Comparison of ENCODE assay signal across 32 mouse cellular contexts in the genomic region with DNA sequence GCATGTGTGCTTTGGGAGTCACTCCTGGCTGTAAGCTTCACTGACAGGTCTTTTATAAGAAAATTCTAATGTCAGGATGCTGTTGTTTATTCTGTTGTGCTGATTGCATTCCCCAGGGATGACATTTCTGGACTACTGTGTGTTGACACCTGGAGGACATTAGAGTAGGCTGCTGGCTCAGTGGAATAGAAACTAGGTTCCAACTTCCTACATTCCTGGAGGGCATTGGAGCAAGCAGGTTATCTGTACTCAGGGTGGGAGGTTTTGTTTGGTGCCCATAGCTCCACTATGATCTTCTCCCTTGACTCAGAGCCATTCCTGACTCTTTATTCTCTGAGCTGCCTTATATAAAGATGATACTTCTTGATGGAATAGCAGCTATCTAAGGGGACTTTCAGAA. TPM values are rescaled to one million over a fixed set of nuclear protein-coding genes. Genes with fewer than 3 reads are reported as not detected.
"Had no signal": no experiment of that assay in that cellular context is flagged by ENCODE, and none has a peak within 500 bp of the region (broad histone marks: within the 10 kb centered on the region; RNA-seq: fewer than 3 reads in every experiment).

No protein-coding gene starts in this region.

- H3K4me2 ChIP-seq: heart, embryonic 12.5 days; hindbrain, embryonic 12.5 days; hindbrain, embryonic 14.5 days; intestine, embryonic 15.5 days; limb, embryonic 13.5 days; limb, embryonic 15.5 days; liver, embryonic 12.5 days had no signal

- ATAC-seq: hindbrain, embryonic 16.5 days; inflammation-experienced regulatory T-cells, adult 6 months; intestine, embryonic 15.5 days; intestine, postnatal 0 days; liver, embryonic 12.5 days had no signal

- H3K9me3 ChIP-seq: heart, embryonic 12.5 days; hindbrain, embryonic 10.5 days; hindbrain, embryonic 12.5 days; intestine, embryonic 15.5 days; limb, embryonic 13.5 days; limb, embryonic 15.5 days; liver, embryonic 12.5 days had no signal

- H3K4me1 ChIP-seq: heart, embryonic 12.5 days; hindbrain, embryonic 10.5 days; hindbrain, embryonic 12.5 days; intestine, embryonic 15.5 days; limb, embryonic 13.5 days; limb, embryonic 15.5 days; liver, embryonic 12.5 days had no signal

- DNase-seq: gastrocnemius, postnatal 14 days; gastrocnemius, postnatal 36 days; heart, adult 11 months; heart, adult 2 months; heart, postnatal 10 days; heart, postnatal 4 days; kidney, adult 18-20 months; kidney, adult 9 months; kidney, postnatal 10 days; kidney, postnatal 25 days; kidney, postnatal 4 days; left cerebral cortex, postnatal 4 days had no signal

- H3K27ac ChIP-seq: heart, adult 2 months; hindbrain, embryonic 10.5 days; hindbrain, embryonic 12.5 days; hindbrain, embryonic 14.5 days; intestine, embryonic 15.5 days; layer of hippocampus, adult 2 months; limb, embryonic 13.5 days; limb, embryonic 15.5 days; liver, embryonic 12.5 days; liver, embryonic 14.5 days had no signal

- H3K9ac ChIP-seq: heart, embryonic 12.5 days; hindbrain, embryonic 12.5 days; hindbrain, embryonic 14.5 days; intestine, embryonic 15.5 days; limb, embryonic 13.5 days; limb, embryonic 15.5 days; liver, embryonic 12.5 days; liver, embryonic 14.5 days had no signal

- H3K36me3 ChIP-seq: heart, embryonic 12.5 days; hindbrain, embryonic 10.5 days; hindbrain, embryonic 12.5 days; intestine, embryonic 15.5 days; limb, embryonic 13.5 days; limb, embryonic 15.5 days; liver, embryonic 12.5 days had no signal

- H3K4me3 ChIP-seq: heart, adult 2 months; heart, embryonic 12.5 days; hindbrain, embryonic 10.5 days; hindbrain, embryonic 12.5 days; intestine, embryonic 15.5 days; layer of hippocampus, adult 2 months; limb, embryonic 13.5 days; limb, embryonic 15.5 days; liver, embryonic 12.5 days had no signal

- H3K27me3 ChIP-seq: heart, embryonic 12.5 days; hindbrain, embryonic 12.5 days; intestine, embryonic 15.5 days; limb, embryonic 13.5 days; limb, embryonic 15.5 days; liver, embryonic 12.5 days had no signal

RNA-seq across cellular contexts. Expression of a gene that starts 45.3 kb away (rescaled TPM):
- total RNA-seq: gastrocnemius, adult 18-20 months; gastrocnemius, adult 8-10 months; gastrocnemius, postnatal 14 days; heart, adult 2 months; heart, postnatal 10 days; heart, postnatal 25 days; liver, adult 2 months had no signal
- polyA plus RNA-seq: gonadal fat pad, adult 2 months; heart, adult 2 months; heart, embryonic 12.5 days; heart, embryonic 14.5 days; inflammation-experienced regulatory T-cells, adult 6 months; limb, embryonic 11.5 days; limb, embryonic 13.5 days; liver, adult 2 months; liver, embryonic 12.5 days; liver, embryonic 14.5 days had no signal
